Mouse (Mus musculus) c-Kit-negative CD71-positive TER-119-positive erythroid progenitor cells, embryonic 14.5 days (primary cell): ENCODE results near the gene Klhl29.

ENCODE experiments used
- DNase-seq: peaks from one replicate; pipeline ENCODE4 v3.0.0-alpha.2; 2013; ENCODE audit warnings: low read depth, low spot score

Klhl29 gene

GRCm38 (mm10) chr12:5254246-5254982 is 121.1 kb downstream of the Klhl29 start:
- DNase-seq, result no peak

GRCm38 (mm10) chr12:5253289-5254005 is 122.0 kb downstream of the Klhl29 start:
- no peak for DNase-seq

GRCm38 (mm10) chr12:5252569-5252968 is 122.9 kb downstream of the Klhl29 start:
- DNase-seq, result no peak

DNA sequence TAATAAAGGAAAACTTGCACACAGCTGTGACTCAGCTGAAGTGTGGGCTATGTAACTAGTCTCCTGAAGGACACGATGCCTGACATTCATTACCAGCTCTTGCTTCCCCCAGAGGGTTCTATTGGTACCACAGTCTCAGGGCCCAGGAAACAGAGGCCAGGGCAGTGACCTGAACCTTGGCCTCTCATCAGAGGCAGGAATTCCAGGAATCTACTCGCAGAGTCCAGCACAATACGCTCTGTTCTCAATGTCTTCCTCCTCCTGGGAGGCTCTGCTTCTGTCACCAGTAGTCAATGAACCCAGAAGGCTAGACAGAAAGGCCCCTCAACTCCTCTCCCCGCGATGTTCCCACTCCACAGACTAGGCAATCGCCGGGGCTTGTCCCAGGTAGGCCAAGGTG is 125.4 kb downstream of the Klhl29 start:
- no peak for DNase-seq

DNA sequence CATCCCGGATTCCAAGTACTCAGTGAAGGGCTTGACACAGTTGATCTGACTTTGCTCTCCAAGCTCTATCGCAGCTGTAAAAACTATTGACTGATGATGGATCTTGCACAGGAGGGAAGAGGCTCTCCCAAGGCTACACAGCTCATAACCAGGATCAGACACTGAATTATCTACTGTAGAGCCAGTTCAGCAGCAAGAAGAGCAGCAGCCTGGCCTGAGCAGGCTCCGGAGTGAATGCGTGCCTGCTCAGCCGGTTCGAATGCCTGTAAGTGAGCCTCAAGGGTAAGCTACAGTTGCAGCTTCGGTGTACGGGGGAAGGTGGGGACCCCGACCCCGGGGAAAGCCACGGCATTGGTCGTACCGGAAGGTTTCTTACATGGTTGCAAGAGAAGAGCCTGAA is 126.4 kb downstream of the Klhl29 start:
- no peak for DNase-seq

GRCm38 (mm10) chr12:5247505-5247904 is 128.0 kb downstream of the Klhl29 start:
- no peak for DNase-seq

DNA sequence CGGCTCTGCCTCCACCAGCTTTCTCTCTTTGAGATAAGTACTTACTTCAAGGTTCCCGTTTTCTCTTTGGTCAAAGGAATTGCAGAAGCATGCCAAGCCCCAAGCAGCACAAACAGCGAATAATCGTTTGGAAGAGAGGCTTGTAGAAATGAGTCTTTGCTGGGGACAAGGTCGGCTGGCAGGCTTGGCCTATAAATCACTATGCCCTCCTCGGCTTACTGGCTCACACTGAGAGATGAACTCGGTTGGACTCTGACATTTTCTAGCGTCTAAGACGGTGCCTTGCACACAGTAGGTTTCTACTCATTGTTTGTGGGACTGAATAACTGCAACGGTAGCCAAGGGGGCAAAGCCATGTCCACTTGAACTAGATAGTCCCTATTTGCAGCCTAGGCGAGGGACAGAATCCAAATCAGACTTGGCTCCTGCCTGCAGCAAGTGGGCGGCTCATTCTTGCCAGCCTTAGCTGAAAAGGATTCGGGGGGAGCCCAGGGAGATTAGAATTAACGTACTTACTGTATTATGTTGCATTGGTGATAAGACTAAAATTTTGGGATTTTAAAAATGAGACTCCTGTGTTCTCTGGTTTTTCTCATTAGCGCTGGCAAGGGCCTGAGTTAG is 128.7 kb downstream of the Klhl29 start:
- no peak for DNase-seq

- no peak for DNase-seq
Observed at GRCm38 (mm10) chr12:5246193-5246621, 129.3 kb downstream of the Klhl29 start.

DNA sequence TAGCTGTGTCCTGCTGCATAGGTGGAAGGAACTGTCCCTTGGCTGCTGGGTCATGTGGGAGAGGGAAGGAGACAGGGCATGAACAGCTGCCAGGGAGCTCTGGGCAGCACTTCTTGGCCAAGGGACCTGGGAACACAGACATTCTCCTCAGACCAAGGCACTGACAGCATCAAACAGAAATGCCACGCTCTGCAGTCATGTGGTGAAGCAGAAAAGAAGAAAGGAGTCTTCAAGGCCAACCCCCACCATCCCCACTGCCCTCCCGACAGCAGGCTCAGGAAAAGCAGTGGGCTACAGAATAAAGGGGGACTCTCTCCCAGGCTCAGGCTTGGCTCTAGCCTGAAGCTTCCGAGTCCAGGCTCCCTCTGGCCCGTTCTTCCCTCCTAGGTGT is 130.3 kb downstream of the Klhl29 start:
- DNase-seq, result no peak

DNA sequence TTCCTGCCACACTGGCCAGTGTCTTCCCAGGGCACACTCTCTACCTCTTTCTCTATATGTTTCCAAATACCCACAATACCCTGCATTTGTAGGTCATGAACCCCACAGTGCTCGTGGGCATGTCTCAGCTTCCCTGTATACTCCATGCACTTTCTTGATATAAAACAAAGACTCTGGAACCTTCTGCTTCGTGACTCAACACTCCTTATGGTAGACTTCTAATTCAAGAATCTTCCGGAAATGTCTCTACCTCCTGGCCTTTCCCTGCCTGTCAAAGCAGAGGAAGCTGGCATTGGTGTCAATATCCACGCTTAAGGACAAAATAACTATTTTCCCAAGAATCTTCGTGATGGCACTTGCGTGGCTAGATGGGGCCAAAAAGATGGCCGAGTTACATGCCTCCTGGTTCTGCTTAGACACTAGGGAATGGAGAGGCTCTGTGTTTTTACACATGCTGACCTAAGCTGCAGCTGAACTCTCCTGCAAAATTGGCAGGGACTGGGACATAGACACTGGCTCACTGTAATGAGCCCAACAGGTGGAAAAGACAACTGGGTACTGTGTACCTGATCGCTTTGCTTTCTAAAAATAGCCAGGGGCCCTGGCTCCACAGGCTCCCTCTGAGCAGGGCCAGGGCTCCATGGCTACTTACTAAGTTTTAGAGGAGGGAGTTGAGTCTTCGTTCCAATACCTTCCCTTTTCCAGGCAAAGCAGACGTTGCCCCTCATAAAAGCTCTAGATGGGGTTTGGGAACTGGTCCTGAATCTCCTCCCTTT is 130.9 kb downstream of the Klhl29 start:
- no peak for DNase-seq

DNA sequence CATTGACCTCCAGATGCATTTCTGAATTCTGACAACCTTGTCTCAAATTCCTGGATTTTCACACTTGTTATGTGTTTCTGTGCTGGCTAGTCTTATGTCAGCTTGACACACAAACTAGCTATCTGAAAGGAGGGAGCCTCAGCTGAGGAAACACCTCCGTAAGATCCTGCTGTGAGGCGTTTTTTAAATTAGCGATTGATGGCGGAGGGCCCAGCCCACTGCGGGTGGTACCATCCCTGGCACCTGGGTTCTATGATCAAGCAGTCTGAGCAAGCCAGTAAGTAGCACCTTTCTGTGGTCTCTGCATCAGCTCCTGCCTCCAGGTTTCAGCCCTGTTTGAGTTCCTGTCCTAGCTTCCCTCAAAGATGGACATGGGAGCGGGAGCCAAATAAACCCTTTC is 131.6 kb downstream of the Klhl29 start:
- no peak for DNase-seq

DNA sequence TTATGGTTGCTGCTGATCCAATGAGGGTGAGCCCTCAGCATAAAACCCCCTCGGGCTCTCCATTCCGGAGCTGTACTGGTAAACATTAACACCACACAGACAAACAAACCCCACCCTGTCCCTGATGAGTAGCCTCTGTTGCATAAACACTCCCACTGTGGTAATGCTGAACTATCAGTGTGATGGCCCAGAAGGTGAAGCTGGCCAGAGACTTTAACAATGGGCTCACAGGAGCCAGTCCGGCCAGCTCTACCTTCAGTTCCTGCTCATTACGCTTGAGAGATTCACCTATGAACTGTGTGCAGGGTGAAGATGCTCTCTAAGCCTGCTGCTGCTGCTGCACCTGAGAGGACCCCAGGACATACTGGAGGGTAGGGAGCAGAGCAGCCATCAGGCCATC is 132.0 kb downstream of the Klhl29 start:
- no peak for DNase-seq

GRCm38 (mm10) chr12:5242551-5243330 is 132.7 kb downstream of the Klhl29 start:
- no peak for DNase-seq

- no peak for DNase-seq
Observed at GRCm38 (mm10) chr12:5239451-5240245, 135.8 kb downstream of the Klhl29 start.

DNA sequence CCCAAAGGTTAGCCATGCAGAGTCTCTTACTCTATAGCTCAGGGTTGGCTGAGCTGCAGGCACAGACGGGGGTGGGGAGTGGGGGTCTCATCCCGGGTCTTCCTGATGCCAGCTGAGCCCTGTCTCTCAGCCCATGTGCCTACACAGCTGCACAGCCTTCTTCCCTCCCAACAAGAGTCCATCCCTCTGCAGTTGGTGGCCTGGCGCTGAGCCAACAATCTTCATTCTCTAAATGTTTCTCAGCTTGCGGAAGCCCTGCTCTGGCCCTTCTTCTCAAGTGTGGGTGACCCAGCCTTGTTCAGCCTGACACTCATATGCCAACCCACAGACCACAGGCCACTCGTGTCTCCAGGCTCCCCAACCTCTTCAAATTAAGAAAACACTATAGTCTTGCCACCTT is 138.4 kb downstream of the Klhl29 start:
- DNase-seq, result no peak

DNA sequence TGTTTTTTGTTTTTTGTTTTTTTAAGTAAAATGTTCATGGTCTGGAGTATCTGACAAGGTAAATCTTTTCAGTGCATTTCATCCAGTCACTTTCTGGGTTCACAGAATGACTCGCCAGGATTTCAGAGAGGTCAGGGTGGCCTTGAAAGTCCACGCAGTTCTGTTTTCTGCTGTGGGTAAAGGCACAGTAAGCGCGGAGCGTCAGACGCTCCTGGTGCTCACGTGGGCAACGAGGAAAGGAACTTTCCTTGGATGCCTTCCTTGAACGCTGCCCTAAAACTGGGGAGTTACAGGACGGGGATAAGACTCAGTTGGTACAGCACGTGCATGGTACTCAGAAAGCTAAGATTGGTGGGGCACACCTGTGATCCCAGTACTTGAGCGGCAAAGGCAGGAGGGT is 139.9 kb downstream of the Klhl29 start:
- DNase-seq, result no peak

DNA sequence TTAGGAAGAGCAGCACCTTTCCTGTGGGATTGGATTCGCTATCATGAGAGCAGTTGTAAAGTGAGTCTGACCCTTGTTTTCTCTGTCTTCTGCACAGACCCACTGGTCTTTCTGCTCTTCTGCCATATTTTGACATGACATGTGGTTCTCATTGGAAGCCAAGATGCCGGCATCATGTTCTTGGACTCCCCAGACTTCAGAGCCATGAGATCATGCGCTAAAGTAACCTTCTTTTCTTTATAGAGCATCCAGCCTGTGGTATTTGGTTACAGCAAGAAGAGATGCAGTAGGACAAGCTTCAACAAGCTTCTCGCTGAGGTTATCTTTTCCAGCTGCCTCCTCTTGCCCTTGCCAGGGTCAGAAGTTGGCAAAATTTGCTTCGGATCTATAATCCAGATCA is 145.0 kb downstream of the Klhl29 start:
- no peak for DNase-seq

DNA sequence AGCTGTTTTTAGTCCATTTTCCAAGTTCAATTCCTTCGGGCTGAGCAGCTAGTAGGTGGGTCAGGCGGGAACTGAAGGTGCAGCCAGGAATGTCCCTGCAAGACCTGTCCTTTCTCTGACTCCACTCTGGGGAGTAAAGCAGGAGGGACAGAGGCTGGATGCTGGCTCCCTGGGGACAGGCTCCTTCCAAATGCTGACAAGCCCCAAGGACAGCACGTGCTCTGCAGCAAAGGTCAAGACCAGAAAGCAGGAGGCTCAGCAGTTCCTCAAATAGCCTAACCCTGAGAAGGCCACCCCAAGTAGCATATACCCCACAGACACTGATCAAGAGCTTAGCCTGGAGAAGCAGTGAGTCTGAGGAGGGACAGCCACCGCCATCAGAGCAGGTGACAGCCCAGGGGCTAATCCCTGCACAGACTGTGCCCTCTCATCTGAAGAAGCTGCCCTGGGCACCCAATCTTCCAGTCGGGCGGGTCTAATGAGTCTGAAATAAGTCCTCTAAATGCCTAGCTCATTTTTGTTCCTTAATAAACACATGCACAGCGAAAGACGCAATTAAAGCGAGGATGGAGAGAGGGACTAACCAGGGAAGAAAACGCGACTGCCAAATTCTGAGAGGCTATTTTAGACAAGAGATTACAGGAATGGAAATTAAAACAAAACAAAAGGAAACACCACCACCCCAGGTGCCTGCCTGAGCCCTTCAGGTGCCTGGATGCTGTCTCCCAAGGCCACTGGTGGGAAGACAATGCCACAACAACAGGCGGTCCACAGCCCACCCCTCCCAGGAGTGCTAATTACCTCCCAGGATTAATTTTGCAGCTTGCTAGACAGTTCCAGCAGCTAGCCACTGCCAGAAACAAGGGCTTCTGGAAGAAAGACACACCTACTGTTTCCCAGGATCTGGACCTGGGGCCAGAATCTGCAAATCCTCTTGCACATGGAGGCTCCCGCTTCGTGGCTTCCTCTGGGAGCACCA is 148.5 kb downstream of the Klhl29 start:
- no peak for DNase-seq

GRCm38 (mm10) chr12:5223595-5223994 is 151.9 kb downstream of the Klhl29 start:
- no peak for DNase-seq
